18 mouse cellular contexts compared by ENCODE assay signal in the genomic region with DNA sequence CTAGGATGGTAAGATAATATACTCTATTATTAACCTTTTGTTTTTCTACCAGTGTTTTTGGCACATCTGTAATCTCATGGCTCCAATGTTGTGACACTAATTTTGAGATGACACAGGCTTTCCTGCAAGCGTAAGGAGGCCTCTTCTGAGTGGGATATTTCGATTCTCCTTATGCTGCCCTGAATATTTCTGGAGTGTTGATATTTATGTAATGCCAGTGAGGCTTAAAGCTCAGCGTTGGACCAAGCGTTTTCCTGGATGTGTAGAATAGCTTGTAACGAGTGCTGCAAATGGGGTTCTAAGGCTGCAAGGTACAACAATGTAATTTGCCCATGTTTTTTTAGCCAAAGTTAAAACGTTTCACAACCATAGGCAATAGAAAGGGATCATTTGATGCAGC.
"Had no signal": no experiment of that assay in that cellular context is flagged by ENCODE, and none has a peak within 500 bp of the region (broad histone marks: within the 10 kb centered on the region; RNA-seq: fewer than 3 reads in every experiment).

No protein-coding gene starts in this region.

- H3K9ac ChIP-seq: limb, embryonic 13.5 days; liver, embryonic 12.5 days; liver, embryonic 15.5 days; lung, embryonic 15.5 days; stomach, embryonic 15.5 days had no signal

- H3K4me3 ChIP-seq: limb, embryonic 10.5 days; limb, embryonic 13.5 days; liver, embryonic 12.5 days; liver, embryonic 15.5 days; lung, embryonic 15.5 days; stomach, embryonic 15.5 days had no signal

- ATAC-seq: liver, embryonic 12.5 days had no signal

- H3K36me3 ChIP-seq: stomach, embryonic 15.5 days had no signal

- H3K4me2 ChIP-seq: limb, embryonic 13.5 days; liver, embryonic 12.5 days; liver, embryonic 15.5 days; lung, embryonic 15.5 days; midbrain, embryonic 11.5 days; stomach, embryonic 15.5 days had no signal

- DNase-seq: kidney, adult 18-20 months; kidney, postnatal 25 days; liver; lung, adult 18-20 months; lung, postnatal 10 days; lung, postnatal 4 days; midbrain, embryonic 14.5 days; right cerebral cortex, postnatal 25 days; spleen, adult 18-20 months; thymus, postnatal 25 days had no signal

- H3K27me3 ChIP-seq: limb, embryonic 13.5 days; liver, embryonic 12.5 days; liver, embryonic 15.5 days; lung, embryonic 15.5 days; stomach, embryonic 15.5 days had no signal

- H3K4me1 ChIP-seq: liver, embryonic 15.5 days; lung, embryonic 15.5 days; stomach, embryonic 15.5 days had no signal

- H3K9me3 ChIP-seq: limb, embryonic 10.5 days; limb, embryonic 13.5 days; liver, embryonic 12.5 days; liver, embryonic 15.5 days; lung, embryonic 15.5 days; stomach, embryonic 15.5 days had no signal

- H3K27ac ChIP-seq: kidney, postnatal 0 days; limb, embryonic 10.5 days; limb, embryonic 13.5 days; liver, embryonic 12.5 days; liver, embryonic 15.5 days; lung, embryonic 15.5 days; stomach, embryonic 15.5 days had no signal
